Mouse (Mus musculus) regulatory T cell (primary cell): ENCODE measurements around the gene Usp6nl.

ENCODE experiments used
- in situ Hi-C: fragments of 300-600 bp; cut with MboI, MseI; formaldehyde crosslinking; loops from one replicate; pipeline ENCODE4 v1.15.1; 2025; ENCODE audit warnings: high pct_unique_total_duplicates

The Usp6nl gene

GRCm38 (mm10) chr2:6322376-6322901, at the start of gene Usp6nl:
Gene Usp6nl, plus strand, starts transcription at chr2:6322667.
- in situ Hi-C loops: no loop called here

GRCm38 (mm10) chr2:6273392-6273845, 49.0 kb upstream of the Usp6nl start:
- in situ Hi-C loops: no loop called here

- in situ Hi-C loops: no loop called here
Measured at GRCm38 (mm10) chr2:6278813-6279530, 43.5 kb upstream of the Usp6nl start.

- in situ Hi-C loops: no loop called here
Measured at GRCm38 (mm10) chr2:6279614-6280301, 42.7 kb upstream of the Usp6nl start.

DNA sequence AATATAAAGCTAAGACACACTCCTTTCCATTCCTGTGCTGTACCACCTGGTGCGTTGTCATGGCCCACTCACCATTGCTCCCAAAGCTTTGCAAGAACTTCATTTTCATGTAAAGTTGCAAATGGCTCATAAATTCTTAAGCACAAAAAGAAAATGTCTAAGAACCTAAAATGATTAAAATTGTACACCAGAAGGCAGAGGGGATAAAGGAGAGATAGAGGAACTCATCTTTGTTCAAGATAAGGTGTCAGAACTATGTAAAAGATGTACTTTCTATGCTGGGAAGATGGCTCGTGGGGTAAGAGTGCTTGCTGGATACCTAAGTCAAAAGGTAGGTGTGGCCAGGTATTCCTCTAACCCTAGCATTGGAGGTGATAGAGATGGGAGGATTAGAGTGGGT, 38.9 kb upstream of the Usp6nl start:
- in situ Hi-C loops: no loop called here

DNA sequence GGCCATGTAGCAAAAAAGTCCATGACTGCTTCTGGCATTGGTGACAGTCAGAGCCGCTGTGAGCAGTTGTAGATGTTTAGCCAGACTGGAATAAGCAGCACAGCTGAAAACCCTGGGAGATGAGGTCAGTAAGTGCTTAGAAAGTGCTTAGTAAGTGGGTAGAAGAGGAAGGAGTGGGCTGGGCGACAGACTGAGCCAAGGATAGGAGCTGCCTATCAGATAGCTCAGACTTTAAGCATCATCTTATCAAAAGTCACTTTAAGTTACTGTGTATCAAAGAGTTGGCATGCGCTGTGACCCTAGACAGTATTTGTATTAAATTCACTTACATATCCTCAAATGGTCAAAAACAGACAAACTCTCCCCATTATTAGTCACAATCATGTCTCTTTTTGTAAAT, 37.7 kb upstream of the Usp6nl start:
- in situ Hi-C loops: no loop called here

- in situ Hi-C loops: no loop called here
Measured at GRCm38 (mm10) chr2:6285794-6286193, 36.7 kb upstream of the Usp6nl start.

DNA sequence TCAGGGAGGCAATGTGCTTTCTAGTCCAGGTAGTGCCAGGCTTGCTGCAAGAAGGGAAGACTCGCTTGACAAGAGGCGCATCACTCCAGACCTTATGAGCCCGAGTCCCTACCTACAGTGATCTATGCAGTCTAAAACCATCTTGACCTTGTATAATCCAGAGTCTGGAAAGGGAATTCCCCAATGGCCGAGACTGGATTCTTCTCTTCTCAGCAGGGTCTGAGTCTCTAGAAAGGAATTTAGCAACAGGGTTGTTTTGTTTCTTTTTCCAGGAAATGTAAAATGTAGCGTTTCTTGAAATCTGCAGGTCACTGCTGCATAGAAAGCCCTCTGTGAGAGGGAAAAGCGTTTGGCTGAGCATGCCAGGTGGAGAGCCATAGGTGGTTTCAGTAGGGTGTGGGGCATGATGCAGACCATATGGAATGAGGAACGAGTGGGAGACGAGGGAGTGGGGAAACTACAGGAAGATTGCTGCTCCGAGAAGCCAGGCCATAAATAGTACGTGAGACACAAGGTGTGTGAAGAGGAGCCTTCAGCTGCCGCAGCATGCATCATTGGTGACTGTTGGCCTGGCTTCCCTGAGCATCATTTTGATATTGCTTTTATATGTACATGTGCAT, 28.5 kb upstream of the Usp6nl start:
- in situ Hi-C loops: loop anchor here (10.0 kb wide), 1 partner anchor 69 kb away; no protein-coding TSS in a partner anchor

GRCm38 (mm10) chr2:6294993-6295628, 27.4 kb upstream of the Usp6nl start:
- in situ Hi-C loops: loop anchor here (10.0 kb wide), 1 partner anchor 70 kb away; no protein-coding TSS in a partner anchor

GRCm38 (mm10) chr2:6304768-6305167, 17.7 kb upstream of the Usp6nl start:
- in situ Hi-C loops: loop anchor here (5.0 kb wide), 1 partner anchor 103 kb away; no protein-coding TSS in a partner anchor

- in situ Hi-C loops: loop anchor here (5.0 kb wide), 1 partner anchor 100 kb away; no protein-coding TSS in a partner anchor
Measured at GRCm38 (mm10) chr2:6306861-6307260, 15.6 kb upstream of the Usp6nl start.

DNA sequence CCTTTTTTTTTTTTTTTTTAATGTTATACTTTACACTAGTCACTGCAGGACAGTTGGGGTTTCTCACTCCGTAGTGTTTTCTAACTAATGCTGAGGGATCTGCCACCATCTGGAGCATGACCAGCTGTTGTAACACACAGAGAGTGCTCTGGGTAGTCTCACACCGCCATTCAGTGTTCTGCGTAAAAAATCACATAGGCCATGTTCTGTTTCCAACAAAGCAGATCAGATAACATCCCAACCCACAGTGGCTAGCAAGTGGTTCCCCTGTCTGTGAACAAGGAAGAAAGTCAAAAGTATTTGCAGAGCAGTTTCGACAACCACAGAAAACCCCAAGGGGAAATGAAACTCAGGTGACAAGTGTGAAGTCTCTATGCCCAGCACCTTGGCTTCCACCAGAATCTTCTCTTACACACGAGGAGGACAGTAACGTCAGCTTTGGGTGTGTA, 13.1 kb upstream of the Usp6nl start:
- in situ Hi-C loops: loop anchor here (5.0 kb wide), 1 partner anchor 98 kb away; no protein-coding TSS in a partner anchor

GRCm38 (mm10) chr2:6312764-6313163, 9.7 kb upstream of the Usp6nl start:
- in situ Hi-C loops: no loop called here

DNA sequence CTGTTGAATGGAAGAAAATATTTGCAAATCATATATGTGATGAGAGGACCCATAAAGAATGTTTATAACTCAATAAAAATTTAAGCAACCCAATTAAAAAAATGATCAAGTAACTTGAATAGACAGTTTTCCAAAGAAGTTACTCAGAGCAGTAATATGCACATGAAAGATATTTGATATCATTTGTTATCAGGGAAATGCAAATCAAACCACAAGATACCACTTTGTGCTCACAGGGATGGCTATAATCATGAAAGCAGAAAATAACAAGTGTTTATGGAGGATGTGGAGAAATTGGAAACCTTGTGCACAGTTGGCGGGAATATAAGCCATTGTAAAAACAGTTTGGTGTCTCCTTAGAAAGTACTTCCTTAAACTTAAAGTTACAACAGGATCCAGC, 8.7 kb upstream of the Usp6nl start:
- in situ Hi-C loops: no loop called here

GRCm38 (mm10) chr2:6320153-6320552, 2.3 kb upstream of the Usp6nl start:
- in situ Hi-C loops: no loop called here

DNA sequence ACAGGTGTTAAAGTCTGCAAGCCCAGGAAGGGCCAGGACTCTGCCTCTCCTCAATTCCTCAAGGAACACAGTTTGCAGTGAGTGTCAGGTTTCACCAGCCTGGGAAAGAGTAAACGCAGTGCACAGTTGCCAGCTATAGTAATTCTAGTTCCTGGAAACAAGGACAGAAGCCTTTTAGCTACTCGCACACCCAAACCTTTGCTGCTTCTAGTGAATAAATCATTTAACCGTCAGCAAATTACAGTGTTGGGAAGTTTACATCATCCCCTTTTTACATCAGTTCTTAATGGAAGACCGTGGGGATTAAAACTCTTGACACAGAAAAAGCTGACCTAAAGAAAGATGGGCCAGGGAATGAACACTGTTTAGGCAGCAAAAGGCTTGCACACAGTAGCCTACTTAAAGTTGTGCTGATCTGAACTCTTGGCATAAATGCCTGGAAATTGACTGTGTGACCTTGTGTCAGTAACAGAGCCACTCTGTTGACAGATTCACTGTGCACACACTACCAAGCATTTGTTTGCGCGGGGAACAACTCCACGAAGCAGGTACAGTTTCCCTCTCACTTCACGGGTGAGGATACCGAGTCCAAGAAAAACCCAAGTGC, 595 bp upstream of the Usp6nl start:
- in situ Hi-C loops: no loop called here

- in situ Hi-C loops: no loop called here
Measured at GRCm38 (mm10) chr2:6322938-6323521, 563 bp downstream of the Usp6nl start.

DNA sequence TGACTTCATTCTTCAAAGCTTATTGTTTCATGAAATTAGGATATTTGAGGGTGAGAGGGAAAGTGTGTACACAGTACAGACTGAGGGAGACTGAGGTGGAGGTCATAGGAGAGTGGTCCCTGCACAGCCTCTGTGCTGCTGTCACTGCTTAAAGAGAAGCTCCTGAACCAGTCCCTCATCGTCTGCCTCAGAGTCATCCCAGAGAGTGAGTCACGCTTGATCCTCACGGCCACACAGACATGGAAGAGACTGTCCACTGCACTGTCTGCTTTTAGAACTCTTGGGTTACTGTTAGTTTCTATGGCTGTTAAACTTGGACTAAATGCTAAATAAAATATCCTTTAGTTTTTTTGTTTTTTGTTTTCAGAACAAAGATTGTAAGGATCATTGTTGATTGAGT, 3.2 kb downstream of the Usp6nl start:
- in situ Hi-C loops: no loop called here

DNA sequence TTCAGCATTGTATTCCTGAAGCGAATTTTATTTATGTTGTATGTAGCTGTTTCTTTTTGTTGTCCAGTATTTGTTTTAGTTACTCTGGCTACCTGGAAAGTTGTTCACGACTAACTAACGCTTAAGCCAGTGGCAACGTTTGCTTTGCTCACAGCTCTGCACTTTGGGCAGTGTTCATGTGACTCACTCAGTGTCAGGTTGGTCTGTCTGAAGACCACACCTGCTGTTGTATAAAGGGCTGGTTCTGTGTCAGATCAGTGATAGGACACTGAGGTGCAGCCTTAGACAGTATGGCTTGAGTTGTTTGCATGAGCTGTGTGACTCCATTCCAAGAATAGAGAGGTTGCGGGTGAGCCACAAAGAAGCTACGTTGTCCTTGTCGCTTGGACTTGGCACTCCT, 6.5 kb downstream of the Usp6nl start:
- in situ Hi-C loops: no loop called here

DNA sequence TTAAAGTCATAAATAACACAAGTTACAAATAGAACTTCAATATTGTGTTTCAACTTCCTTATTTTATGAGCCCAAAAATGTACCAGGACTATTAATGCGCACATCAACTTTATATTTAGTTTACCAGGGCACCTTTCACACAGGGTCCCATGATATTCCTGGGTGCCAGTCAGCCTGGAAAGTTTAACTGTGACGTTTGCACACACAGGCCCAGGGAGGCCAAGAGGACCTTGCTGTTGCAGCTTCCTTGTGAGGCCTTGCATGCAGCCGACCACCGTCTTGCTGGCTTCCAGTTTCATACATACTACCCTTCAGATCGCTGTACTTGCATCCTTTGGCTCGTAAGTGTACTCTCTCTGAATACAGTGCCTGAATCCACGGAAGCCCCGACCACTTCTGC, 8.3 kb downstream of the Usp6nl start:
- in situ Hi-C loops: no loop called here
